Mouse (Mus musculus) bone marrow macrophage, adult 2 months (primary cell): ENCODE measurements around the gene 1700022I11Rik. TPM values are rescaled to one million over a fixed set of nuclear protein-coding genes. Genes with fewer than 3 reads are reported as not detected.
"Not testable (repeated sequence)": the region's sequence is repeated elsewhere in the genome, so short reads cannot be mapped to it uniquely, and the experiment has no call there.

Experiments
- H3K27ac ChIP-seq: 2 replicates; pipeline ENCODE4 v1.5.1; 2012; ENCODE audit warnings: low read depth, low read length; ENCODE audit not compliant: insufficient read depth
- H3K4me1 ChIP-seq: 2 replicates; pipeline ENCODE4 v1.6.1; 2012; ENCODE audit warnings: low read length; ENCODE audit not compliant: control insufficient read depth, insufficient read depth
- H3K4me3 ChIP-seq: 2 replicates; pipeline ENCODE4 v1.5.1; 2012; ENCODE audit warnings: mild to moderate bottlenecking, low read length, moderate library complexity; ENCODE audit not compliant: insufficient read depth
- CTCF ChIP-seq: IDR thresholded peaks from 2 replicates; pipeline ENCODE4 v1.5.1; 2012; ENCODE audit warnings: low read depth, mild to moderate bottlenecking, low read length, moderate library complexity
- POLR2A ChIP-seq: IDR thresholded peaks from 2 replicates; pipeline ENCODE4 v1.6.1; 2012; ENCODE audit warnings: mild to moderate bottlenecking, low read depth, low read length, borderline replicate concordance
- polyA plus RNA-seq: library from polyadenylated mRNA; stranded (reverse); fragments of >200 nt; gene quantifications from 2 replicates; pipeline ENCODE4 v1.2.4, GENCODE M21; 2012; ENCODE audit not compliant: missing spikeins, insufficient read depth, insufficient read length

The 1700022I11Rik gene
- polyA plus RNA-seq, 1 experiment = not detected

DNA sequence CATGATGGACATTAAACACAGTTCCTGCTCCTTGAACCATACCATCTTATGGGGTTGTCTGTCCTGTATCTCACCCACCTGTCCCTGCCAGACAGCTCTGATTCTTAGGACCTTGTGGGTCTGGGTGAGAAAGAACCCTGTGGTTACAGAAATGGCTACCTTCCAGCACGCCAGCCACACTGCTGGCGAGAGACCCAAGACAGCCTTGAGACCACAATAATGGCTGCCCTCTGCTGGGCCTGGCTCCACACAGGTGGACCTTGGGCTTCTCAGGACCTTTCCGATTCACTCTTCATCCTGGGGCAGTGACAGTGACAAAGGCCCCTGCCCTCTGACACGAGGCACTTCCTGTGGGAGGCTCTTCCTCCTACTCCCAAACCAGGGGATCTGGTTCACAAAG is 10.0 kb upstream of the 1700022I11Rik start:
- TF ChIP-seq CTCF (no peak), POLR2A (no peak)
- Histone ChIP-seq H3K27ac (no peak overlapping the region), H3K4me3 (no peak overlapping the region), H3K4me1 (peaks cover 16% of the 10 kb centered on the region)

DNA sequence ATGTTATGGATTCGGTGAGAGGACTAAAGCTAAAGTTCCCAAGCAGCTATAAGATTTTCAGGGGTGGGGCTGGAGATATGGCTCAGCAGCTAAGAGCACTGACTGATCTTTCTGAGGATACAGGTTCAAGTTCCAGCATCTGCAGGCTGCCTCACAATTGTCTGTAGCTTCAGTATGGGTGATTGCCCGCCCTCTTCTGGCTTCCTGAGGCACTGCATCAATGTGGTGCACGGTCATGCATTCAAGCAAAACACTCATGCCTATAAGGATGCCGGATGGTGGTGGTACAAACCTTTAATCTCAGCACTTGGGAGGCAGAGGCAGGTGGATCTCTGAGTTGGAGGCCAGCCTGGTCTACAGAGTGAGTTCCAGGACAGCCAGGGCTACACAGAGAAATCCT is 7.8 kb upstream of the 1700022I11Rik start:
- TF ChIP-seq CTCF = peak; percentile 69
- TF ChIP-seq POLR2A = no peak
- Histone ChIP-seq H3K4me3 (no peak overlapping the region), H3K27ac (no peak overlapping the region), H3K4me1 (peaks cover 25% of the 10 kb centered on the region)

DNA sequence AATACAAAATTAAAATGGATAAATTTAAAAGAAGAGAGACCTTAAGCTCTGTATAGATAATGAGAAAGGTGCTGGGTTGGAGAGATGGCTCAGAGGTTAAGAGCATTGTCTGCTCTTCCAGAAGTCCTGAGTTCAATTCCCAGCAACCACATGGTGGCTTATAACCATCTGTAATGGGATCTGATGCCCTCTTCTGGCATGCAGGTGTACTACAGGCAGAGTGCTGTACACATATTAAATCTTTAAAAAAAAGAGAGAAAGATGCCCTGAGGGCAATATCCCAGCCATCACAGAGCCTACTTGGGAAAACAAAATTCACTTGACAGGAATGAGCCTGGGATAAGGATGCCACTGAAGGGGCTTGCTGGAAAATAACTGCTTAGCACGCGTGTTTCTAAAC is 5.9 kb upstream of the 1700022I11Rik start:
- H3K4me1 ChIP-seq = peaks cover 33% of the 10 kb centered on the region
- TF ChIP-seq POLR2A (no peak), CTCF (no peak)
- no peak overlapping the region for H3K27ac ChIP-seq
- H3K4me3 ChIP-seq = no peak overlapping the region

DNA sequence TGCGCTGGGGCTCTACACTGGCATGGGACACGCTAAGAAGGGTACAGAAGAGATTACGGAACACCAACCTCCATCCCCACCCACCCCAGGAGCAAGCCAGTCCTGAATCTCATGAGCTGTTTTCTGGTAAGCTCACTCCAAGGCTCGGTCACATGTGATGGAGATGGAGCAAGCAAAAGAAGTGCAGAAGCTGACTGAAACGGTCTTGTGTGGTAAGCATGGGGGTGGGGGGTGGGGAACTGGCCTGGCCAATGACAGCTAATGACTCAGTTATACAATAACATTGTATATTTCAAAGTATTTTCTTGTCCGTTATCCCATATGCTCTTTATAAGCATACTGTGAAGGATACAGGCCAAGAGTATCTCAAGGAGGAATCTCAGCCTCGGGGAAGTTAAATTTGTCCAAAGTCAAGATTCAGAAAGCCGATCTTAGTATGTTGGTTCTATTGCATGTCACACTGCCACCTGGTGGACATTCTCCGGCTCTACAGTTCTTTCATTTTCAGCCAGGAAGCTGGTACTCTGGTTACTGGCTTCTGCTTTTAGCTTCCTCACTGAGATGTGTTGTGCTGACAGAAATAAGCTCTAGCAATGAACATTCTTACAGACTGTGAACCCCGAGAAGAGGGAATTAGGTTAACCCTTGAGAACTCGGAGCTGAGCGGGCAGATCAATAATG is 4.2 kb upstream of the 1700022I11Rik start:
- Histone ChIP-seq H3K4me3 (no peak overlapping the region), H3K4me1 (peaks cover 26% of the 10 kb centered on the region), H3K27ac (peak overlapping the region; percentile 34; the same call in 1 of the 2 replicates)
- no peak for TF ChIP-seq CTCF
- TF ChIP-seq POLR2A = no peak

DNA sequence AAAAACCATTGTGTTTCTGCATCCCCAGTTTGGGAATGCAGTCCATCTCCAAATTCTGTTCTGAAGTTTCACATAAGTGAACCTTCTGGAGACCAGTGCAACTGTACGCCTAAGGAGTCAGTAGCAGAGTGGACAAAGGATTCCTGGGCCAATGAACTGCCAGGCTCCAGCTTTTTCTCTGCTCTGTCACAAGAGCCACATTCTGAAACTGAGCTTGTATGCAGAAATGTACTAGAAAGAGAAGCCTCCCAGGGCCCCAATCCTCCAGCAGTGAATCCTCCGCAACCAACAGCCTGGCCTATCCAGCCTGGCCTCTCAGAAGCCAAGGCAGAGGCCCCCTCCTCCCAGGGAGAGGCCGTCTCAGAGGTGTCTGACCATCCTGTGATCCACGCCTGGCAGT is 3.5 kb downstream of the 1700022I11Rik start:
- TF ChIP-seq POLR2A = no peak
- no peak for TF ChIP-seq CTCF
- Histone ChIP-seq H3K4me3 (no peak overlapping the region), H3K27ac (no peak overlapping the region), H3K4me1 (peaks cover 6% of the 10 kb centered on the region)

DNA sequence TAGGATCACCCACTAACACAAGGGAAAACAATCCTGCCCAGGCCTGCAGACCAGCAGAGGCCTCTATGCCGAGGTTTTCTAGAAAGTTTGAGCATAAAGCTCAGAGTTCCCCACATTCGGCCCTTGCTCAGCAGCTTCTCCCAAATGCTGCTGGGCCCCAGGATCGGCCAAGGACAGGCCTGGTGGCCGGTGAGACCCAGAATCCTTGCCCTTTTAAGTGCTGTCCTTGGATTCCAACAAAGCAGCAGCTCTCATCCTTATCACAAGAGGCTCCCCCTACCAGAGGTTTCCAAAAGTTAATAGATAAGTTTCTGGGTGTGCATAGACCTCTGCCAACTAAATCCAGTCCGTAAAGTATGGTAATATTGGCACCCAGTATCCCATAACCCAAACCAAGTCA is 4.5 kb downstream of the 1700022I11Rik start:
- Histone ChIP-seq H3K27ac (no peak overlapping the region), H3K4me1 (peaks cover 3% of the 10 kb centered on the region; the same call in 1 of the 2 replicates), H3K4me3 (no peak overlapping the region)
- TF ChIP-seq POLR2A = no peak
- no peak for TF ChIP-seq CTCF

DNA sequence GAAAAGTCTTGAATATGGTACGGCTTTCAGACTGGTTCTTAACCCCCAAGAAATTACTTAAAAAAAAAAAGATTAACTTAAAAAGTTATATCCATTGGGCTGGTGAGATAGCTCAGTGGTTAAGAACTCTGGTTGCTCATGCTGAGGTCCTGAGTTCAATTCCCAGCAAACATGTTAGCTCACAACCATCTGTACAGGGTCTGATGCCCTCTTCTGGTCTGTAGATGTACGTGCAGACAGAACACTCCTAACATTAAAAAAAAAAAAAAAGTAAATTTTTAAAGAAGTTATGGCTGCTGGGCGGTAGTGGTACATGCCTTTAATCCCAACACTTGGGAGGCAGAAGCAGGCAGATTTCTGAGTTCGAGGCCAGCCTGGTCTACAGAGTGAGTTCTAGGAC is 8.7 kb downstream of the 1700022I11Rik start:
- Histone ChIP-seq H3K27ac (no peak overlapping the region), H3K4me1 (no peaks in the 10 kb centered on the region), H3K4me3 (no peak overlapping the region)
- no peak for TF ChIP-seq POLR2A
- TF ChIP-seq CTCF = no peak

DNA sequence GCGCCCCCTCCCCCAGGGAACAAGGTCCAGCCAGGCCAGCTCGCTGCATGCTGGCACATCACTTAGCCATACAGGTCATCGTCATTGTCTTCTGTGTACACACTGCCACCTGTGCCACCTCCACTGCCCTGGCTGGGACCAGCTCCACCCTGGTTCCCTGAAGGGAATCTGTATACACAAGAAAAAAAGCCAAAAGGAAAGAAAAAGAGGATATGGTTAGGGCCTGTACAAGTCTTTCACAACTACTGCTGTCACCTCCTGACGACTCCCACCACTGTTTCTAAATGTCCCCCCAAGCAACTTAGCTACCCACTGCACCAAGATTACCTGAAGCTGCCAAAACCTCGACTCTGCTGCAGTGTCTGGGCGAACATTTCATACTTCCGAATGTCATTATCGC is 11.1 kb downstream of the 1700022I11Rik start:
- H3K4me3 ChIP-seq, H3K4me1 ChIP-seq, H3K27ac ChIP-seq: not testable (repeated sequence)

DNA sequence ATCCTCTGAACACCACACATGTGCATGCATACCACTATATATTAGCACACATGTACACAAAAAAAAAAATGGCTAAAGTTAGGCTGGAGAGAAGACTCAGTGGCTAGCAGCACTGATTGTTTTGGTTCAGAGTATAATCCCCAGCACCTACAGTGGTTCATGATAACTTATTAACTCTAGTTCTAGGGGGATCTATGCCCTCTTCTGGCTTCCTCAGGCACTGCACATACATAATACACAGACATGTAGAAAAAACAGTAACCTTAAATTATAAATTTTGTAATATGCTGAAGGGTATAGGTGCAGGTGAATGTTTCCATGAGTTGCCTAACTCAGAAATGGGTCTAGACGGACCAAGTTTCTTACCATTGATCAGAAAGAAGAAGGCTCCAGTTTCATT is 18.9 kb downstream of the 1700022I11Rik start:
- H3K27ac ChIP-seq = no peak overlapping the region
- TF ChIP-seq CTCF = no peak
- no peak for TF ChIP-seq POLR2A
- H3K4me3 ChIP-seq = no peak overlapping the region
- H3K4me1 ChIP-seq = no peaks in the 10 kb centered on the region

DNA sequence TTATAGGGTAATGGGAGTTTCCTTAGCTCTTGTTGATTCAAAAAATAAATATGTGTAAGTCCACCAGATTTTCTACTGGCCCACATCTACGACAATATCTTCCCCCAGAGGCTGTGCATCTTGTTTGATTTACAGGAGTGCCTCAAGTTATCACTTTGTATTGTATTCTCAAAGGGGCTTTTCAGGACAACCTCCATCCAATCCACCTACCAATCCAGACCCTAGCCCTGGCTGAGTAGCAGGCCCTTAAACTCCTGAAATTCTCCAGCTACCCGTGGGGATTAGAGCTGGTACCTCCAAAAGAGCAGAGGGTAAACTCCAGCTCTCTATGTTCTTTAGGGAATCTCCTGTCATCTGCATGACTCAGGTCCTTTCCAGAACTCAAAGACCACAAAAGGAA is 28.6 kb downstream of the 1700022I11Rik start:
- no peak for TF ChIP-seq POLR2A
- TF ChIP-seq CTCF = no peak
- H3K27ac ChIP-seq = no peak overlapping the region

More for the DNA sequence above, 28.6 kb downstream of the 1700022I11Rik start:
- peak overlapping the region; percentile 31; the same call in 1 of the 2 replicates for H3K4me3 ChIP-seq
- H3K4me1 ChIP-seq = peaks cover 7% of the 10 kb centered on the region
